Mouse (Mus musculus): ENCODE results near the gene Zfhx3.

GRCm38 (mm10) chr8:108885861-108886260 lies 943.4 kb downstream of the Zfhx3 start:
- TF ChIP-seq CTCF (IDR thresholded peaks at IDR 0.05) (no peak), EP300 (IDR thresholded peaks at IDR 0.05) (no peak)
